Mouse (Mus musculus): Measurements from ENCODE around the gene AU022751.

Gene AU022751

DNA sequence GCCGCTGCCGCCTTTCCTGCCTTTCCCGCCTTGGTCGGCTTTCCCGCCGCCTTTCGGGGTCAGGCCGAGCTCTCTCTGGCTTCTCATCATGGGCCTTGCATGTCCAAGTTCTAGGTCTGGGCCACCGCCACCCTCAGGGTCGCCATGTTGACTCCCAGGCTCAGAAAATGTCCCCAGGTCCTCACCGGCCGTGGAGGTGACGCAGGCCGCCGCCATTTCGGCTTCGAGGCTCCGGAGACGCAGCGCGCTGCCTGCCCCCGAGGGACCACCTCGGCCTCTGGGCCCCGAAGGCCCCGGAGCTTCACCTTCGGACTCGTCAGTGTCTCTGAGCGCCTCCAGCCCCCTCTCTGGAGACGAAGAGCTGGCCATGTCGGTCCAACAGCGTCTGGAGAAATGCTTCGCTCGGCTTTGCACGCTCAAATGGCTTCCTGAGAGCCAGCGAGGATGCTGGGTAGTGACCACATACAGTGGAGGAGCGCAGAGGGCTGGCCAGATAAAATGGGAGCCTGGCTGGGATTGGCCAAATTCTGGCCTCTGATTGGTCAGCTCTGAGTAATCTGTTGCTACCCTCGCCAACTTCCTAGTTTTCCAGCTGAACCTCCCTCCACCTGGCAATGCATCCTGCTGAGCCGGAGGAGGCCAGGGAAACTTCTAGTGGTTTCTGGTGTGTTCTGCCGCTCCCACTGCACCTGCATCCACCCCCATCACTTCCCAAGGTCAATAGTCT lies at the start of gene AU022751:
TSS of gene AU022751 (minus strand) at position 466 of the 727 bp plus-strand sequence.
- in situ Hi-C loops (cut with MboI, MseI), result no loop called here

DNA sequence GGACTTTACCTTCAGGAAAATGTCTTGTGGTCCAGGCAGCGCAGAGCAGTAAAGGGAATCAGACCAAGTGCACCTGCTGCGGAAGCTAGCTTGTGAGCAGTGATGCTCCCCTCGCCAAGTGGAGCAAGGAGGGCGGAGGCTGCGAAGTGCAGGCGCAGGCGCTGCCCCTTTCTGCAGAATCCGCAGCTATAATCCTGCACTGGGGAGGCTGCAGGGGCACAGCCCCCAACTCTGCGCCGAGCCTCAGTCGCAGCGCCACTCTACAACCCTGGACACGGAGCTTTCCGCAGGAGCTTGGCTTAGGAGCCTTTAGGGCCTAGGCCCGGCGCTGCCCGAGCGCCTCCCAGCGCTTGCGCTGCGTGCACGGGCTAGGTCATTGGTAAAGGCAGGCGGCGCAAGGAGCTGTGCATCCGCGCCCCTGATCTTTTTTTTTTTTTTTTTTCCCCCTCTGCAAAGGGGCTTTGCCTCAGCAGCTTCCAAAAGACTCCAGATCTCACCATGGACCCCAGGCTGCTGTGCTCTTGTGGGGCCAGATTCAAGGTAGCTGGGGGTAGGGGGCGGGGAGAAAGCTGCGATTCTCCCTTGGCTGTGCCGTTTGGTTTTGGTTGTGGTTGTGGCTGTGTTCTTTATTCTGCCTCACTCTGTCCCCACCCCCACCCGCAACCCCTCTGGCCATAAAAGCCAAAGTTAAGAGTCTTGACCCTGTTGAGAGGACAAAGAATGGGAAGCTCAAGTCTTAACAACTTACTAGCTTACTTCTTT lies 9.0 kb upstream of the AU022751 start:
- in situ Hi-C loops (cut with MboI, MseI), result no loop called here

DNA sequence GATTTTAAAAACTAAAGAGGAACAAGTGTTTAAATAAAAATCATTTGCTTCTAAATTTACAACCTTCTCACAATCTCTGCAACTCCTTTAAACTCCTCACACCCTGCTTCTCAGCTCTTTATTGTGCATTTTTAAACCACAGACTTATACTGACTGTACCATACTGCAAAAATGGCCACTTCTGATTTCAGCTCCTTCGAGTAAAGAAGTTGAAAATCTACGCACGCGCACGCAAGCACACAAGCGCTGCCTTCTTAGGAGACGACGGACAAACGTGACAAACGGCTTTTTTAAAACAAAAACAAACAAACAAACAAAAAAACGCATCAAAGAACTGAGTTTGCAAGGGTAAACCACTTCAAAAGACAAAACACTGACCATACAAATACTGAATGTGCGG lies 8.3 kb upstream of the AU022751 start:
- in situ Hi-C loops (cut with MboI, MseI), result no loop called here

DNA sequence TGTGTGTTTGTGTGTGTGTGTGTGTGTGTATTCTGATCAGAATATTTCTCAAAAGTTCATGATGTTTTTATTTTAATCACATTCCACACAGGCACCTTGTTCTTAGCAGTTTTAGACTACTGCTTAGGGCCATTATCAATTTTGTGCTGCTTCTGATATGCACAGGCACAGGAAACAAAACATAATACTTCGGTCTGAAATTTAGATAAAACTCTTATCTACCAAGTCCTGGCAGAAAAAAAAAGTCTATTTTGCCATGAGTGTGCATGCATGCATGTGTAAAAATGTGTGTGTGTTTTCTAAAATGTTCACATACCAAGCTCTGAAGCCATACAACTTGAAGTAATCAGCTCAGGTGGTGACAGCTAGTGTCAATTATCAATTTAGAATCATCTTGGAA lies 21.7 kb downstream of the AU022751 start:
- in situ Hi-C loops (cut with MboI, MseI), result no loop called here

DNA sequence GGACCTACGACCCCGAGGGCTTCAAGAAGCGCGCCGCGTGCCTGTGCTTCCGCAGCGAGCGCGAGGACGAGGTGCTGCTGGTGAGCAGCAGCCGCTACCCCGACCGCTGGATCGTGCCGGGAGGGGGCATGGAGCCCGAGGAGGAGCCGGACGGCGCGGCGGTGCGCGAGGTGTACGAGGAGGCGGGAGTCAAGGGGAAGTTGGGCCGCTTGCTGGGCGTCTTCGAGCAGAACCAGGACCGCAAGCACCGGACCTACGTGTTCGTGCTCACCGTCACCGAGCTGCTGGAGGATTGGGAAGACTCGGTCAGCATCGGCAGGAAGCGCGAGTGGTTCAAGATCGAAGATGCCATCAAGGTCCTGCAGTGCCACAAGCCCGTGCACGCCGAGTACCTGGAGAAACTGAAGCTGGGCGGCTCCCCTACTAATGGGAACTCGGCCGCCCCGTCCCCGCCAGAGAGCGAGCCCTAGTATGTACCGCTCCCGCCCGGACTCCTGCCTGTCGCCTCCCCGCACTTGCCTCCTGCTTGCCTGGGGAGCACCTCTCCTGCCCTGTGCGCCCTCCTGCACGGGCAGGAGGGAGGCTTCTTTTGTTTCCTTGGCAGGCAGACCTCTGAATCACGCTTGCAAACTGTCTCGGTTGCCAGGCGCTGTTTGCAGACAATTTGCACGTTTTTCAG lies 35.1 kb downstream of the AU022751 start:
- in situ Hi-C loops (cut with MboI, MseI), result loop anchor here (5.0 kb wide), 1 partner anchor 124 kb away; the partner anchor contains the start of gene Nudt10

DNA sequence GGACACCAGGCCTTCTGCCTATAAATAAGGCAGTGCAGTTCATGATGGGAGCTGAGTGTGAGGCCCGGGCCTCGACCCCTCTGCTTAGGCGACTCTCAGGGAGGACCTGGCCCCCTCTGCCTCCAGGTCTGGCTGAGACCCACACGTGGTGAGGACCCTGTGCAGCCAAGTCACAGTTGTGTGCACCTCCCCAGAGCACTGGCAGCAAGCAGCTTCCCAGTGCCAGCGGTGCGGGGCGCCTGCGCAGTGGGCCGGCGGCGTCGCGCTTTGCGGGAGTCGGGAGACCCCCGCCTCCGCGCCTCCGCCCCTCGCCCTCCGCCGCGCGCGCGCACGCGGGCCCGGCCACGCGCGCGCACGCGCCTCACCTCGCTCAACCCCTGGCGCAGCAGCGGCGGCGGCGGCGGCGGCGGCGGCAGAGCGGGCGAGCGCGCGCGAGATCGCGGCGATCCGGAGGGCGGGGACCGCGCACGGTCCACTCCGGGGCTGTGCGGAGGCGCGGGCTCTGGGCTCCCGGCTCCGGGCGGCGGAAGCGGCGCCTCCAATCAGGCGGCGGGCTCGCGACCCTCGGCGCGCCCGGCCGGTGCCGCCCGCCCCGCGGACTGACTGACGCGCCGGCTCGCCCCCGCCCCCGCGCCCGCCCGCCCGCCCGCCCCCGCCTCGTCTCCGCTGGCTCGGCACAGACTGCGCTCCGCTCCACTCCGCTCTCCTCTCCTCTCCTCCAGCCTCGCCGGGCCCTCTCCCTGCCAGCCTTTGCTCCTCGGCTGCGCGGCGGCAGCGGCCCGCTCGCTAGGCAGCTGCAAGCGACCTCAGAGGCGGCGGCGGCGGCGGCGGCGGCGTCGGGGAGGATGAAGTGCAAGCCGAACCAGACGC lies 35.9 kb downstream of the AU022751 start, which contains the start of gene Nudt11:
TSS of gene Nudt11 (plus strand) at position 388 of the 870 bp plus-strand sequence.
- in situ Hi-C loops (cut with MboI, MseI), result loop anchor here (5.0 kb wide), 1 partner anchor 125 kb away; the partner anchor contains the start of gene Nudt10
